Mouse (Mus musculus): ENCODE data around the gene Wwc1. TPM values are rescaled to one million over a fixed set of nuclear protein-coding genes. Genes with fewer than 3 reads are reported as not detected.
A peak's percentile ranks its signal among the peaks of the same experiment; 100 is the strongest.

Wwc1 gene
- total RNA-seq (2022) = 100 to 1,000 TPM in 3 of 4 experiments, 10 to 100 TPM in 1; 95.1 to 109 (median 101) TPM

- peak; percentile 41 to 61 for DNase-seq (ENCODE audit: low spot score in 2 of 2)
Measured at GRCm38 (mm10) chr11:35980411-35980917, at the start of gene Wwc1. TSS of gene Wwc1 (minus strand) at chr11:35980527.

GRCm38 (mm10) chr11:36020009-36020408 lies 39.7 kb upstream of the Wwc1 start:
- no peak for DNase-seq (ENCODE audit: low spot score in 2 of 2)

GRCm38 (mm10) chr11:36013179-36013578 lies 32.9 kb upstream of the Wwc1 start:
- DNase-seq (ENCODE audit: low spot score in 2 of 2) = no peak

- no peak for DNase-seq (ENCODE audit: low spot score in 2 of 2)
Measured at GRCm38 (mm10) chr11:36009281-36010208, 29.2 kb upstream of the Wwc1 start.

GRCm38 (mm10) chr11:36002900-36003299 lies 22.6 kb upstream of the Wwc1 start:
- DNase-seq (ENCODE audit: low spot score in 2 of 2) = no peak

GRCm38 (mm10) chr11:36001282-36001970 lies 21.1 kb upstream of the Wwc1 start:
- DNase-seq (ENCODE audit: low spot score in 2 of 2) = peak; percentile 80 to 94

GRCm38 (mm10) chr11:36000585-36001281 lies 20.4 kb upstream of the Wwc1 start:
- DNase-seq (ENCODE audit: low spot score in 2 of 2) = no peak

- DNase-seq (ENCODE audit: low spot score in 2 of 2) = no peak
Measured at GRCm38 (mm10) chr11:36000038-36000437, 19.7 kb upstream of the Wwc1 start.

GRCm38 (mm10) chr11:35998048-35998447 lies 17.7 kb upstream of the Wwc1 start:
- no peak for DNase-seq (ENCODE audit: low spot score in 2 of 2)

GRCm38 (mm10) chr11:35995310-35995709 lies 15.0 kb upstream of the Wwc1 start:
- DNase-seq (ENCODE audit: low spot score in 2 of 2) = no peak

GRCm38 (mm10) chr11:35991846-35992245 lies 11.5 kb upstream of the Wwc1 start:
- DNase-seq (ENCODE audit: low spot score in 2 of 2) = peak in 1 of 2 experiments; percentile 75

GRCm38 (mm10) chr11:35989967-35990366 lies 9.6 kb upstream of the Wwc1 start:
- DNase-seq (ENCODE audit: low spot score in 2 of 2) = no peak

- peak; percentile 69 to 92 for DNase-seq (ENCODE audit: low spot score in 2 of 2)
Measured at GRCm38 (mm10) chr11:35985841-35986393, 5.6 kb upstream of the Wwc1 start.

GRCm38 (mm10) chr11:35982734-35983133 lies 2.4 kb upstream of the Wwc1 start:
- no peak for DNase-seq (ENCODE audit: low spot score in 2 of 2)

- no peak for DNase-seq (ENCODE audit: low spot score in 2 of 2)
Measured at GRCm38 (mm10) chr11:35979733-35980410, 455 bp downstream of the Wwc1 start.

- no peak for DNase-seq (ENCODE audit: low spot score in 2 of 2)
Measured at GRCm38 (mm10) chr11:35979266-35979732, 1.0 kb downstream of the Wwc1 start.

- DNase-seq (ENCODE audit: low spot score in 2 of 2) = no peak
Measured at GRCm38 (mm10) chr11:35977796-35978195, 2.5 kb downstream of the Wwc1 start.

GRCm38 (mm10) chr11:35977096-35977495 lies 3.2 kb downstream of the Wwc1 start:
- no peak for DNase-seq (ENCODE audit: low spot score in 2 of 2)

GRCm38 (mm10) chr11:35976482-35976881 lies 3.8 kb downstream of the Wwc1 start:
- peak in 1 of 2 experiments; percentile 63 for DNase-seq (ENCODE audit: low spot score in 2 of 2)

- DNase-seq (ENCODE audit: low spot score in 2 of 2) = no peak
Measured at GRCm38 (mm10) chr11:35974632-35975450, 5.5 kb downstream of the Wwc1 start.
